17 mouse cellular contexts compared by ENCODE assay signal in genomic region chr17:85619113-85620085, GRCm38 (mm10). TPM values are rescaled to one million over a fixed set of nuclear protein-coding genes. Genes with fewer than 3 reads are reported as not detected.
A peak's percentile ranks its signal among the peaks of the same experiment; 100 is the strongest.
DNase-seq lines count a peak whose midpoint lies in the region; ATAC-seq and TF ChIP-seq lines count a peak whose summit lies in the region.
"Had no signal": no experiment of that assay in that cellular context is flagged by ENCODE, and none has a peak within 500 bp of the region (broad histone marks: within the 10 kb centered on the region; RNA-seq: fewer than 3 reads in every experiment).

No protein-coding gene starts in this region.

- peaks cover 93% of the 10 kb centered on the region for H3K27me3 ChIP-seq in neural tube, embryonic 15.5 days (replicated peaks)
- H3K27me3 ChIP-seq in forebrain, embryonic 10.5 days (ENCODE audit: poor library complexity, severe bottlenecking): peaks cover 100% of the 10 kb centered on the region
- peaks cover 100% of the 10 kb centered on the region for H3K27me3 ChIP-seq in midbrain, embryonic 10.5 days (ENCODE audit: low read depth, poor library complexity, severe bottlenecking)
- peaks cover 55% of the 10 kb centered on the region for H3K27me3 ChIP-seq in stomach, postnatal 0 days (ENCODE audit: control insufficient read depth, insufficient read depth, low read length)

- WGBS in neural tube, embryonic 15.5 days: 3% methylated on average over 20 of the region's 20 CpGs
- WGBS in forebrain, embryonic 10.5 days: 4% methylated on average over 20 of the region's 20 CpGs
- WGBS in midbrain, embryonic 10.5 days: 3% methylated on average over 20 of the region's 20 CpGs
- WGBS in stomach, postnatal 0 days: 10% methylated on average over 20 of the region's 20 CpGs

- no peaks in the 10 kb centered on the region for H3K36me3 ChIP-seq in neural tube, embryonic 15.5 days
- H3K36me3 ChIP-seq in forebrain, embryonic 10.5 days (replicated peaks): peaks cover 7% of the 10 kb centered on the region; the same call in 1 of the 2 replicates
- H3K36me3 ChIP-seq in midbrain, embryonic 10.5 days: no peaks in the 10 kb centered on the region
- H3K36me3 ChIP-seq in stomach, postnatal 0 days (ENCODE audit: control insufficient read depth, insufficient read depth, low read length): no peaks in the 10 kb centered on the region
- H3K36me3 ChIP-seq: hindbrain, embryonic 12.5 days; limb, embryonic 12.5 days had no signal

- H3K9me3 ChIP-seq in neural tube, embryonic 15.5 days (replicated peaks): no peaks in the 10 kb centered on the region
- no peaks in the 10 kb centered on the region for H3K9me3 ChIP-seq in forebrain, embryonic 10.5 days
- H3K9me3 ChIP-seq in midbrain, embryonic 10.5 days (replicated peaks): no peaks in the 10 kb centered on the region
- H3K9me3 ChIP-seq in stomach, postnatal 0 days (ENCODE audit: control insufficient read depth, low read length): no peaks in the 10 kb centered on the region
- H3K9me3 ChIP-seq: hindbrain, embryonic 12.5 days; limb, embryonic 12.5 days had no signal

- no peak overlapping the region for H3K27ac ChIP-seq in neural tube, embryonic 15.5 days (replicated peaks)
- peak overlapping the region; percentile 95 for H3K27ac ChIP-seq in forebrain, embryonic 10.5 days
- H3K27ac ChIP-seq in midbrain, embryonic 10.5 days (replicated peaks): no peak overlapping the region; the same call in 1 of the 2 replicates
- no peak overlapping the region for H3K27ac ChIP-seq in stomach, postnatal 0 days (replicated peaks)
- H3K27ac ChIP-seq: hindbrain, embryonic 12.5 days; limb, embryonic 12.5 days; liver, embryonic 14.5 days had no signal

- no peak overlapping the region for H3K4me2 ChIP-seq in neural tube, embryonic 15.5 days
- no peak overlapping the region for H3K4me2 ChIP-seq in stomach, postnatal 0 days (replicated peaks; ENCODE audit: low read depth)
- H3K4me2 ChIP-seq: hindbrain, embryonic 12.5 days had no signal

- TF ChIP-seq CTCF in stomach, postnatal 0 days (IDR thresholded peaks at IDR 0.05; ENCODE audit: low read depth): no peak

- H3K4me3 ChIP-seq in neural tube, embryonic 15.5 days (replicated peaks): no peak overlapping the region
- peak overlapping the region; percentile 76 for H3K4me3 ChIP-seq in forebrain, embryonic 10.5 days
- H3K4me3 ChIP-seq in midbrain, embryonic 10.5 days: peak overlapping the region; percentile 56
- 0 out of 2 replicates have a peak overlapping the region, but pooled peaks have one; percentile 2 for H3K4me3 ChIP-seq in stomach, postnatal 0 days (ENCODE audit: low read depth, low read length)
- H3K4me3 ChIP-seq: hindbrain, embryonic 12.5 days had no signal

- no peak overlapping the region for H3K9ac ChIP-seq in neural tube, embryonic 15.5 days (replicated peaks)
- H3K9ac ChIP-seq in stomach, postnatal 0 days (ENCODE audit: low read length): no peak overlapping the region
- H3K9ac ChIP-seq: hindbrain, embryonic 12.5 days; limb, embryonic 12.5 days; liver, embryonic 14.5 days had no signal

- ATAC-seq in neural tube, embryonic 15.5 days (ENCODE audit: low FRiP score): no peak
- no peak for ATAC-seq in stomach, postnatal 0 days (ENCODE audit: low FRiP score, low TSS enrichment)
- ATAC-seq: CD4-positive, CD25-positive, alpha-beta regulatory T cell, adult 4 months; lung, postnatal 0 days had no signal

- no peak for TF ChIP-seq EP300 in stomach, postnatal 0 days (optimal IDR thresholded peaks at IDR 0.05)

- DNase-seq in neural tube, embryonic 10.5 days (ENCODE audit: extremely low spot score, low spot score): peak; percentile 52
- no peak for DNase-seq in forebrain, embryonic 10.5 days (ENCODE audit: extremely low spot score, low spot score)
- DNase-seq in midbrain, embryonic 10.5 days (ENCODE audit: low spot score): peak; percentile 40
- DNase-seq in stomach, postnatal 0 days (ENCODE audit: low spot score): no peak
- no peak for DNase-seq in urinary bladder, postnatal 14 days (ENCODE audit: low spot score)
- DNase-seq in kidney, postnatal 4 days: no peak
- DNase-seq: adrenal gland, postnatal 10 days; cerebellum, adult 9-10 months; kidney, adult 11 months; thymus, adult 18-20 months had no signal

- H3K4me1 ChIP-seq in neural tube, embryonic 15.5 days: peaks cover 27% of the 10 kb centered on the region
- peaks cover 98% of the 10 kb centered on the region for H3K4me1 ChIP-seq in forebrain, embryonic 10.5 days
- H3K4me1 ChIP-seq in midbrain, embryonic 10.5 days: peaks cover 89% of the 10 kb centered on the region
- H3K4me1 ChIP-seq in stomach, postnatal 0 days (replicated peaks; ENCODE audit: control insufficient read depth, insufficient read depth): no peaks in the 10 kb centered on the region

RNA-seq across cellular contexts. Expression of gene Six3, which starts 6.0 kb away (rescaled TPM):
- not detected in 2 replicates for polyA plus RNA-seq in neural tube, embryonic 15.5 days (2015; fragmentation: Nextera tagmentation; extraction: Ambion mirVana)
- 13.1 and 15.5 TPM in 2 replicates for polyA plus RNA-seq in forebrain, embryonic 10.5 days (2016; fragmentation: Nextera tagmentation; extraction: Ambion mirVana)
- 4.0 and 7.9 TPM in 2 replicates for polyA plus RNA-seq in midbrain, embryonic 10.5 days (2016; fragmentation: Nextera tagmentation; extraction: Ambion mirVana)
- polyA plus RNA-seq in stomach, postnatal 0 days (2015; fragmentation: Nextera tagmentation; extraction: Ambion mirVana): not detected in 2 replicates
- polyA plus RNA-seq: heart, embryonic 14.5 days; limb, embryonic 12.5 days; lung, postnatal 0 days had no signal

Comparison
In these comparisons a context has a peak if more than half of its experiments do, and no peak if none do; other contexts are left out.
1. DNase-seq: peak in neural tube, embryonic 10.5 days (single experiment) and midbrain, embryonic 10.5 days (single experiment); none in forebrain, embryonic 10.5 days (single experiment), stomach, postnatal 0 days (single experiment), urinary bladder, postnatal 14 days (single experiment) and kidney, postnatal 4 days (0 of 2).